Mouse (Mus musculus) stomach, postnatal 0 days (tissue): ENCODE results near the gene Fbln1.

Experiments used
- CTCF ChIP-seq: IDR thresholded peaks from 2 replicates; pipeline ENCODE4 v1.5.1; 2016; ENCODE audit warnings: antibody characterized with exemption, low read depth, mild to moderate bottlenecking, moderate library complexity
- EP300 ChIP-seq: optimal IDR thresholded peaks from 2 replicates; pipeline ENCODE3; 2016; ENCODE audit warnings: antibody characterized with exemption

- no peak for TF ChIP-seq CTCF
- TF ChIP-seq EP300: no peak
These were observed 26.9 kb downstream of the Fbln1 start for GRCm38 (mm10) chr15:85232543-85233250.
